Mouse (Mus musculus) stomach, adult 2 months (tissue): Measurements from ENCODE around the gene Ear1. TPM values are rescaled to one million over a fixed set of nuclear protein-coding genes. Genes with fewer than 3 reads are reported as not detected.

Source experiments
- polyA plus RNA-seq: library from polyadenylated mRNA; depleted of rRNA; stranded (reverse); fragments of >200 nt; gene quantifications from 2 replicates; pipeline ENCODE4 v1.2.3, GENCODE M21; 2012; rRNA removed

Gene Ear1
- polyA plus RNA-seq: not detected in 2 replicates

DNA sequence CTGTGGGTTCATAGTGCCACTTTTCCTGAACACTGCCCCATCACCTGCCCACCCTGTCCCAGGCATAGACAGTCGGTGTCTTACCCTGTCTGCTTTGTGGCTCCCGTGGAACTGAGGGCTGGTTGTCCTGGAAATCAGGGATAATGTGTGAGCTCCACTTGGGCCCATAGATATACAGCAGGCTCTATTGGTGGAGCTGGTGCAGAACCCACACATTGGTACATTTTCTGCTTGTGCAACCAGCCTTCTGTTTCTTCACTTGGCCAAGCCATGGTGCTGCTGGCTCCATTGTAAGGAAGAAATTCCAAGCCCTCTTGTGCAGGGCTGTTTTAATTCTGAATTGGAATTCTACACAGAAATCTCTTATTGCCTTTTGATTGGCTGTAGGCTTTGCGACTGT lies at the start of gene Ear1:
Gene Ear1 (minus strand): TSS at position 101 of the 400 bp plus-strand sequence.

GRCm38 (mm10) chr14:43924688-43925403 lies 49.5 kb upstream of the Ear1 start, which contains the start of gene Gm8113:
Gene Gm8113 (plus strand): TSS chr14:43925390.

GRCm38 (mm10) chr14:43923459-43923858 lies 48.1 kb upstream of the Ear1 start, which contains the start of gene Ear10:
Gene Ear10 (minus strand): TSS chr14:43923559.

GRCm38 (mm10) chr14:43784645-43785044 lies 90.7 kb downstream of the Ear1 start, which contains the start of gene Gm8180:
Gene Gm8180 (minus strand): TSS chr14:43784745.

Other genes with a start within 250 kb of the Ear1 start
- gene Gm8165, start 198.3 kb downstream of the Ear1 start, polyA plus RNA-seq: not detected in 2 replicates
- gene Gm7324, start 177.7 kb downstream of the Ear1 start, polyA plus RNA-seq: 0.14 TPM in 1 of 2 replicates, not detected in the other
- gene Gm16506, start 148.0 kb downstream of the Ear1 start, polyA plus RNA-seq: not detected in 2 replicates
- not detected in 2 replicates for gene Gm6526, start 127.7 kb downstream of the Ear1 start, polyA plus RNA-seq
- not detected in 2 replicates for gene Gm8180, start 90.8 kb downstream of the Ear1 start, polyA plus RNA-seq
- not detected in 2 replicates for gene Ear10, start 48.0 kb upstream of the Ear1 start, polyA plus RNA-seq
- 0.09 and 0.16 TPM in 2 replicates for gene Gm8113, start 49.9 kb upstream of the Ear1 start, polyA plus RNA-seq
- not detected in 2 replicates for gene Ang5, start 81.6 kb upstream of the Ear1 start, polyA plus RNA-seq
- not detected in 2 replicates for gene Ang6, start 126.8 kb upstream of the Ear1 start, polyA plus RNA-seq
- gene Ear2, start 227.1 kb upstream of the Ear1 start, polyA plus RNA-seq: 9.3 and 16.4 TPM in 2 replicates
- gene Gm3327, start 248.3 kb upstream of the Ear1 start, polyA plus RNA-seq: not detected in 2 replicates